Mouse (Mus musculus): ENCODE measurements around the gene Ctbp1. TPM values are rescaled to one million over a fixed set of nuclear protein-coding genes. Genes with fewer than 3 reads are reported as not detected.

Gene Ctbp1
- total RNA-seq (2021) = 100 to 1,000 TPM; 248 to 269 TPM
- long read RNA-seq, experiment 1, transcript Ctbp1-206 (8 exons, 2,091 nt) = minor isoform, 5 of 364 reads
- long read RNA-seq, experiment 1, transcript Ctbp1-211 (10 exons, 2,436 nt) = minor isoform, 27 of 364 reads
- long read RNA-seq, experiment 1, transcript Ctbp1-201 (9 exons, 2,279 nt) = major isoform, 46 of 364 reads
- long read RNA-seq, experiment 1, partial matches to known transcripts = 8 of 364 reads
- long read RNA-seq, experiment 1, other reads (novel, unspliced or antisense) = 274 of 364 reads
- long read RNA-seq, experiment 2, transcript Ctbp1-211 (10 exons, 2,436 nt) = major isoform, 96 of 782 reads
- long read RNA-seq, experiment 2, transcript Ctbp1-201 (9 exons, 2,279 nt) = minor isoform, 94 of 782 reads
- long read RNA-seq, experiment 2, partial matches to known transcripts = 29 of 782 reads
- long read RNA-seq, experiment 2, other reads (novel, unspliced or antisense) = 557 of 782 reads

DNA sequence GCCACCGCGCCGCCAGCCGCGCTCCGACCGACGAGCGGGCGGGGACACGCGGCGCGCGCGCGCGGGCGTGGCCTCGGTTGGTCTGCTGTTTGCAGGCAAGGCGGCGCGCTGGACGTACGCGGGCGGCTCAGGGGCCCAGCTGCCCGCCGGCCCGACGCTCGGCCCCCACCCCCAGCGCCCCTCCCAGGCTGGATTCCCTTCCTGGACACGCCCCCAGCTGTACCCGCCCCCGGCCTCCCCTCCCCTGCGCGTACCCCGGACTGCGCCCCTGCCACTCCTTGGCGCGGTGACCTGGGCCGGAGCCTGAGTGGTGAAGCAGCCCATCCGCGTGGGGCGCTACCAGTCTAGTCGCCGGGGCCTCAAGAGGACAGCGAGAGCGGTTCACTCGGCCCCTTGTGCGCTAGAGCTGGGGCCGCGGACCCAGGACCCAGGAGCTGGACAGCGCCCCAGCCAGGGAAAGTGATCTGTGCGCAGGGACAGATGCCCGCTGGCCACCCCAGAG, at the start of gene Ctbp1:
TSS of gene Ctbp1 (minus strand) at position 42 of the 502 bp plus-strand sequence.
- peak; percentile 76 to 81 for DNase-seq (ENCODE audit: low spot score in 2 of 2)

GRCm38 (mm10) chr5:33324491-33324890, 49.7 kb upstream of the Ctbp1 start:
- no peak for DNase-seq (ENCODE audit: low spot score in 2 of 2)

- DNase-seq (ENCODE audit: low spot score in 2 of 2) = no peak
Observed at GRCm38 (mm10) chr5:33312192-33312591, 37.4 kb upstream of the Ctbp1 start.

GRCm38 (mm10) chr5:33310704-33311462, 36.1 kb upstream of the Ctbp1 start:
- DNase-seq (ENCODE audit: low spot score in 2 of 2) = no peak

- no peak for DNase-seq (ENCODE audit: low spot score in 2 of 2)
Observed at GRCm38 (mm10) chr5:33301801-33302200, 27.0 kb upstream of the Ctbp1 start.

- DNase-seq (ENCODE audit: low spot score in 2 of 2) = no peak
Observed at GRCm38 (mm10) chr5:33297164-33297563, 22.4 kb upstream of the Ctbp1 start.

GRCm38 (mm10) chr5:33293796-33294430, 19.1 kb upstream of the Ctbp1 start:
- DNase-seq (ENCODE audit: low spot score in 2 of 2) = no peak

GRCm38 (mm10) chr5:33283951-33284350, 9.2 kb upstream of the Ctbp1 start:
- DNase-seq (ENCODE audit: low spot score in 2 of 2) = no peak

DNA sequence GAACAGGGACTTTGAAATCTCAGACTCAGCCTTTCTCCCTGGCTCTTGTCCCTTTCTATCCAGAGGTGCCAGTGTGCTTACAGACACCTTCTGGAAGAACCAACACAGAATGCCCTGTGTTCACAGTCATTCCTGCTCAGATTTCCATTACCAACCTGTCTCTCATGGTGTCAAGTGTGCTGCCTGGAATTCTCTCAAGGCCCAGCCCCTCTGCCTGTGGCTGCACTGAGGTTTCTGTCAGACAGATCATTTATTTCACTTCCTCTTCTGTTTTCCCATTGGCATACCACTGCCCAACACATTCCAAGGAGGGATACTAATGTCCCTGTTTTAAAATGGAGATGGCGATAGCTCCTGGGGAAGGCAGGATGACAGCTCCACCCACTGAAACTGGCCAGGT, 6.6 kb upstream of the Ctbp1 start:
- no peak for DNase-seq (ENCODE audit: low spot score in 2 of 2)

DNA sequence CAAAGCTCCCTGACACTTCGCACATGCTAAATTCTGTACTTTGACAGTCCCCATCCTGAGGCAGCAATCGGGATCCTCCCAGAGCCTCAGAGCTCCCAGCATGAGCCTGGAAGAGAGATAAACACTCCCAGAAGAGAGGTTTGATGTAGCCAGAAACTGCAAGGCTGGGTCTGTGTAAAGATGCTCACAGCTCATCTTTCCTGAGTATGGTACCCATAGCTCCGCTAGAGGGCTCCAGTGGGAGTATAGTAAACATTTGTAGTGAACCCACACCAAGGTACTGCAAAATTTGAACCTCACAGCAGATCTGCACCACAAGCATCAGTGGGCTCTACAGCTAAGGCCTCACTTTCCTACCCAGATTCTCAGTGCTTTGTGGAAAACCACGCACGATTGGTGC, 4.2 kb upstream of the Ctbp1 start:
- no peak for DNase-seq (ENCODE audit: low spot score in 2 of 2)

DNA sequence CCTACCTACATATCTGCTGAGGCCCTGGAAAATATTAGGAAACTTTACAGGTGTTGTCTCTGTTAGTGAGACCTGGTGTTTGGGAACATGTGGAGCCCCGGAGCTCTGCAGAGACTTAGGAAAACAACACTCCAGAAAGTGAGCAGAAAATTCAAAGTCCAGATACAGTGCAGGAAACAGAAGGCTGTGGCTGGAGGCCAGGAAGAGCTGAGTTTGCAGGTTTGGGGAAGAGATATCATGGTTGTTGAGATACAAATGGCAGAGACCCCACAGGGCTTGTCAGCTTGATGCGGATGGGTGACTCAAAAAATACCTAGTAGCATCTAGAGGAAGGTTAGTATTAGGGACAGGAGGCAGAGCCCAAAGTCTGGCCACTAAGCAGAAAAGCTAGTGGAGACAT, 2.5 kb upstream of the Ctbp1 start:
- DNase-seq (ENCODE audit: low spot score in 2 of 2) = no peak

- no peak for DNase-seq (ENCODE audit: low spot score in 2 of 2)
Observed at GRCm38 (mm10) chr5:33275754-33276153, 960 bp upstream of the Ctbp1 start.

DNA sequence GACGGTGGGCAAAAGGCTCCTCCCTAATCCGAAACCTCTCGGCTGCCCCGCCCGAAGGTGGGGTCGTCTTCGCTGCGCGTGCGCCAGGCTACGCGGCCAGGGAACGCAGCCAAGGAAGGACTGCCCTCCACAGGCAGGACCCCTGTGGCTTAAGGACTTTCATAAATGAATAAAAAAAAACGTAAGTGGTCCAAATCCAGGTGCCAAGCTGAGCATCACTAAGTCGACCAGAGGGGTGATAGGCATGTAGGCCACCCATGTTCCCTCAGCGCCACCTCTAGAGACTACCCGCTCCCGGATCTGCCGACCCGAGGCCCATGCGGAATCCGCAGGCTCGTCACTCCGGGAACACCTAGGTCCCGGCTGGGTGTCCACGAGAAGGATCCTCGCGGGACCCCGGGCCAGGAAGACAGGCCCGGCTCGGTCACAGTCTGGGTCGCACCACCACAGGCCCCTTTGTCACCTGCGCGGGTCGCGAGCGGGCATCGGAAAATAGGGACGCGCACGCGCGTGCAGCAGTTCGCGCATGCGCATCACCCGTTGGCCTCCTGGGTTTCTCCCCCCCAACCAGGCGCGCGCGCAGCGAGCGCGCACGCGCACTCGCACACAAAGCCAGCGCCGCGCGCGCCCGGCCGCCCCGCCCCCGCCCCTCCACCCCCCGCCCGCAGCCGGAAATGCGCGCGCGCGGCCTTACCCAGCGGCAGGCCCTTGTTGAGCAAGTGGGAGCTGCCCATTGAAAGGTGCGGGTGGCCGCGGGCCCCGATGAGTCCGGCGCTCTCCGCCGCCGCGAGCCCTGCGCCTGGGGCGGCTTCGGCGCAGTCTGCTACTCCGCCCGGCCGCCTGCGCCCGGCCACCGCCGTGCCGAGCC, 475 bp downstream of the Ctbp1 start:
- DNase-seq (ENCODE audit: low spot score in 2 of 2) = peak; percentile 86 to 94

- DNase-seq (ENCODE audit: low spot score in 2 of 2) = peak in 1 of 2 experiments; percentile 10
Observed at GRCm38 (mm10) chr5:33273777-33274084, 1.1 kb downstream of the Ctbp1 start.

- no peak for DNase-seq (ENCODE audit: low spot score in 2 of 2)
Observed at GRCm38 (mm10) chr5:33272845-33273776, 1.7 kb downstream of the Ctbp1 start.

GRCm38 (mm10) chr5:33272146-33272545, 2.6 kb downstream of the Ctbp1 start:
- DNase-seq (ENCODE audit: low spot score in 2 of 2) = no peak

DNA sequence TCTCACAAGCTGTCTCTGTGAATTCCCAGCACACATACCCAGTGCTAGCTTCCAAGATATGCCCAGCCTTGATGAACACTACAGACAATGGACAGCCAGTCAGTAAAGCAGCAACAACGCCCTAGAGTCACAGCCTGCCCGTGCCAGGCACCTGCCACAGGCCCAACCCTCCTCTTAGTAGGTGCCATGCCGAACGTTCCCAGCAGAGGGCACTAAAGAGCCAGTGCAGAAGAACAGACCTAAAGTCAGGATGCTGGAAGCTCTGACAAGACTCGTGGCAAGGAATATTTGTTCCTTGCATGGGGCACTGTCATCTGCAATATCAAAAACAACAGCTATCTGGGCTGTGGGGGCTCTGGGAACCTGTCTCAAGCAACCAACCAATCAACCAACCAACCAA, 4.2 kb downstream of the Ctbp1 start:
- DNase-seq (ENCODE audit: low spot score in 2 of 2) = peak; percentile 70 to 76

- no peak for DNase-seq (ENCODE audit: low spot score in 2 of 2)
Observed at GRCm38 (mm10) chr5:33254416-33254815, 20.4 kb downstream of the Ctbp1 start.

DNA sequence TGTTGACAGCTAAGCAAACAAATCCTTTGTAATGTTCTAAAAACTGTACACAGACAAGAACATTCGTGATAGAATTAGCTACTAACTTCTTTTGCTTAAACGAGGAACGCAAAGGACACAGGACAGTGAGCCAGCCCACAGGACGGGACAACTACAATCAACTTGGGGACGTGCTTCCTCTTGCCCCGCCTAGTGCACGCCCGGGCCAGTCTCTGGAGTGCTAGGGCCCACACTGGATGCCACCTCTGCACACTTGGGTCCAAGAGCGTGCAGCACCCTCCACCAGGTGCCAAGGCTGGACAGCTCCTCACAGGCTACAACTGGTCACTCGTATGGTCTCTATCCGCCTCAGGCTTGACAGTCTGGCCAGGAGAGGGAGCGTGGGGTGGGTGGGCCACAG, 26.6 kb downstream of the Ctbp1 start:
- no peak for DNase-seq (ENCODE audit: low spot score in 2 of 2)

DNA sequence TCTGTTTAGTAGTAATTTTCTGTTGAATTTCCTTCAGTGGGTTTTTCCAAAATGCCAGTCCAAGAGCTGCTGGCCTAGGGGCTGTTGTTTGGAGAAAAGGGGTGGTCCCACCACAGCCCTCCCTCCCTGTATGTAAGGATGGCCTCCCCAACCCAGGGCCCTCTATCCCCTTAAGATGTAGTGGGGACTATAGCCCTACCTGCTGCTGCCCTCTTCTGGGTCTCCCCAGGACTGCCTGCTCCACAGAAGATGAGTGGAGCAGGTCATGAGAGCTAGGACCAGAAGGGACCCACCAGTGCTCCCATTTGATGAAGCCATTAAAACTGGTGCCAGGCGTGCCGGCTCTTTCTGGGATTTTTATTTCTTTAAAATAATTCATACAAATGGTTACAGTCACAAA, 27.4 kb downstream of the Ctbp1 start:
- DNase-seq (ENCODE audit: low spot score in 2 of 2) = no peak
